Mouse (Mus musculus) lung, postnatal 25 days (tissue): ENCODE results near the gene Olfr746.

Experiments used
- DNase-seq: peaks from one replicate; pipeline ENCODE4 v3.0.0; 2022; ENCODE audit warnings: low spot score

The Olfr746 gene

GRCm38 (mm10) chr14:50646783-50647182, at the start of gene Olfr746:
Gene Olfr746 (plus strand): TSS chr14:50647083.
- DNase-seq, result no peak

GRCm38 (mm10) chr14:50614579-50614978, 32.3 kb upstream of the Olfr746 start, which contains the start of gene Olfr744:
Gene Olfr744 (plus strand): TSS chr14:50614879.
- DNase-seq, result no peak

DNA sequence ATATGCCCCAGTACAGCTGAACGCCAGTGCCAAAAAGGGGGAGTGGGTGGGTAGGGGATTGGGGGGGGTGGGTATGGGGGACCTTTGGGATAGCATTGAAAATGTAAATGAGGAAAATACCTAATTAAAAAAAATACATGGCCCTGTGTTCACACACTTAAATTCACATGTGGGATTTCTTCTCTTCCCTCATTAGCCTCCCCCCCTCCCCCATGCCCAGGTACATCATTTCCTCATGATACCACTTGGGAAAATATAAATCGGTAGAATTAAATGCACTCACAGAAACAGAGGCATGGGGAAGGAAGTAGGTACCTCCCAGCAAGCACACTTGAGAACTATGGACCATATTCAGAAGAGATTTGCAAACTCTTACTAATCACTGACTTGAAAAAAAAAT, 7.8 kb upstream of the Olfr746 start, which contains the start of gene Olfr745:
Olfr745 (plus strand) TSS at position 301 of the 400 bp plus-strand sequence.
- no peak for DNase-seq

DNA sequence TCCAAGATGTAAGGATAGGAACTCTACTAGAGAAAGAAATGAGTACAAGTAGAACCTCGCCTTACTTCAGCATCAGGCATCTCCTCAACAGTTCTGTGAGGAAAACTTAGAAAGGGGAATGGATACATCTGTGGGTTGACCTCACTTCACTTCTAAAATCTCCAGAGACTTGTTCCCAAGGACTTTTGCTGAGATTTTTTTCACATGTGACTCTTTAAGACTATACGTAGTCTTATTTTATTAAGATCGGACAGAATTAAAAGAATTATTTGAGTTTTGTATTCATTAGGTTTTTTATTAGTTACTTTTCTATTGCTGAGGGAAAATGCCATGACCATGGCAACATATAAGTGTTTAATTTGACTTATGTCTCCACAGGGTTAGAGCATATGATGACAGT, 46.2 kb downstream of the Olfr746 start, which contains the start of gene Olfr747:
Olfr747 (minus strand) TSS at position 101 of the 400 bp plus-strand sequence.
- no peak for DNase-seq
